8 mouse cellular contexts compared by ENCODE assay signal in genomic region chr6:58546816-58547215, GRCm38 (mm10). TPM values are rescaled to one million over a fixed set of nuclear protein-coding genes. Genes with fewer than 3 reads are reported as not detected.
DNase-seq lines count a peak whose midpoint lies in the region.

No protein-coding gene starts in this region.

- peak; percentile 47 for DNase-seq in gastrocnemius, adult 18-20 months (ENCODE audit: low spot score)
- no peak for DNase-seq in gastrocnemius, postnatal 25 days
- DNase-seq in 416B (ENCODE audit: low read depth) = peak; percentile 77
- DNase-seq in adrenal gland, adult 18-20 months (ENCODE audit: low spot score in 2 of 2) = peak; percentile 48 to 64
- peak; percentile 65 for DNase-seq in embryo, embryonic 11 days
- DNase-seq in kidney, postnatal 25 days = peak; percentile 54 to 64
- peak; percentile 70 for DNase-seq in lung, postnatal 10 days
- DNase-seq in testis, postnatal 10 days (ENCODE audit: low spot score) = peak; percentile 80

RNA-seq across cellular contexts. Expression of gene Abcg2, which starts 37.5 kb away (rescaled TPM):
- total RNA-seq in gastrocnemius, adult 18-20 months (2021) = 10 to 100 TPM; 17.2 to 18.7 TPM
- total RNA-seq in gastrocnemius, postnatal 25 days (2021) = 10 to 100 TPM; 14.6 to 19.1 TPM
- total RNA-seq in adrenal gland, adult 18-20 months (2021) = 10 to 100 TPM; 23.4 to 26.1 TPM
